Mouse (Mus musculus) lung, adult 2 months (tissue): Measurements from ENCODE around the gene Cdhr4.

Source experiments
- CTCF ChIP-seq: fragments of 200-500 bp; IDR thresholded peaks from 2 replicates; pipeline ENCODE4 v1.5.1; 2011; ENCODE audit warnings: mild to moderate bottlenecking, low read length, control low read depth; ENCODE audit not compliant: insufficient read depth
- POLR2A ChIP-seq: fragments of 200-500 bp; IDR thresholded peaks from 2 replicates; pipeline ENCODE4 v1.6.1; 2011; ENCODE audit warnings: low read depth, mild to moderate bottlenecking, control low read depth, low read length, borderline replicate concordance; ENCODE audit errors: extremely low read depth

GRCm38 (mm10) chr9:108044751-108045492, 52.6 kb downstream of the Cdhr4 start:
- TF ChIP-seq CTCF: peak; percentile 18; the same call in 1 of the 2 replicates
- no peak for TF ChIP-seq POLR2A
